Mouse (Mus musculus) olfactory bulb, adult 2 months (tissue): ENCODE data around the gene Uckl1.

ENCODE experiments used
- CTCF ChIP-seq: fragments of 200-500 bp; IDR thresholded peaks from 2 replicates; pipeline ENCODE4 v1.5.1; 2012; ENCODE audit warnings: low read depth, mild to moderate bottlenecking, low read length, moderate library complexity; ENCODE audit not compliant: insufficient read depth
- POLR2A ChIP-seq: fragments of 200-500 bp; IDR thresholded peaks from 2 replicates; pipeline ENCODE4 v1.6.1; 2012; ENCODE audit warnings: mild to moderate bottlenecking, low read depth, low read length, moderate library complexity; ENCODE audit not compliant: insufficient read depth

- no peak for TF ChIP-seq POLR2A
- no peak for TF ChIP-seq CTCF
Measured at GRCm38 (mm10) chr2:181579681-181580080, 5.0 kb downstream of the Uckl1 start.
